Mouse (Mus musculus) stomach, adult 2 months (tissue): Measurements from ENCODE around the gene Gm6020. TPM values are rescaled to one million over a fixed set of nuclear protein-coding genes. Genes with fewer than 3 reads are reported as not detected.

Source experiments
- polyA plus RNA-seq: library from polyadenylated mRNA; depleted of rRNA; stranded (reverse); fragments of >200 nt; gene quantifications from 2 replicates; pipeline ENCODE4 v1.2.3, GENCODE M21; 2012; rRNA removed

Gene Gm6020
- not detected in 2 replicates for polyA plus RNA-seq

DNA sequence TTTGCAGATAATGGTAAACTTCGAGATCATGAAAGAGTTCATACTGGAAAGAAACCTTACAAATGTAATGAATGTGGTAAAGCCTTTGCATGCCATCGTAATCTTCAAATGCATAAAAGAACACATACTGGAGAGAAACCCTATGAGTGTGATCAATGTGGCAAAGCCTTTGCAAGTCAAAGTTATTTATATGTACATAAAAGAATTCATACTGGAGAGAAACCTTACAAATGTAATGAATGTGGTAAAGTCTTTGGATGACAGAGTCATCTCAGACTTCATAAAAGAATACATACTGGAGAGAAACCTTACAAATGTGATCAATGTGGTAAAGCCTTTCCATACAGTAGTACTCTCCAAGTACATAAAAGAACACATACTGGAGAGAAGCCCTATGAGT, at the start of gene Gm6020:
TSS of gene Gm6020 (plus strand) at position 301 of the 400 bp plus-strand sequence.

DNA sequence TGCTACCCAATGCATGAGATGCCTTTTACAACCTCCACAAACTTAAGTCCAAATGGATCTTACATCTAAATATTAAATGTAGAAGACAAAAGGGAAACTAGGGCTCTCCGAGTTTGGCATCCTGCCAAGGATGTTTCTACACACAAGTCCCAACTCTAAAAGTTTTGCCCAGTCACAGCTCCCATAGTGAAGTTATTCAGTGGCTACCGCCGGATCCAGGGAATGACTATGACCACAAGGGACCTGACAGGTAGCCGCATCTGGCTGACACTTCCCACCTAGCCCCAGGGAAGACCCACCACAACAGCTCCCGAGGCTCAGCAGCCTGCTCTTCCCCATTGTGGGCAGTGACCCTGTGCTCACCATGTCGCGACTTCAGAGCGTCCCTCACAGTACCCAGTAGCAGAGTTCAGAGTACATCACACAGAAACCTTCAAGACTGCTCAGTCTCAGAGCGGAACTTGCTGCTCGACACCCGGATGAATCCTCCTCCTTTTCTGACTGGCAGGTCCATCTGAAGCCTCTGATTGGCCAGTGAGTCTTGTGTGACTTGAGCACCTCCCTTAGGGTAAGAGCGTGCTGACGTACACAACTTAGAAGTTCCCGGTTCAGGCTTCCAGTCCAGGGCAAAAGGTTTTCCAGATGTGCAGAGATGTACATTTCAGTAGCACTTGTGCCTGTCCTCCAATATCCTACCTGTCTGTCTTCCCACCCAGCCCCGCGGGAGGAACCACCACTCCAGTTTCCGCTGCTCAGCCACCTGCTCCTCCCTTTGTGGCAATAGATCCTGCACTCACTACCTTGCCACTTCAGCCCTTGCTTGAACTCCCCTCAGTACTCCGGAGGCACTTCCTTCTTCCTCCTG, 43.1 kb upstream of the Gm6020 start, which contains the start of gene Zfp950:
TSS of gene Zfp950 (minus strand) at position 499 of the 865 bp plus-strand sequence.

GRCm38 (mm10) chr19:61175756-61176324, 7.8 kb upstream of the Gm6020 start, which contains the start of gene Gm7102:
Gene Gm7102, minus strand, starts transcription at chr19:61176309.

DNA sequence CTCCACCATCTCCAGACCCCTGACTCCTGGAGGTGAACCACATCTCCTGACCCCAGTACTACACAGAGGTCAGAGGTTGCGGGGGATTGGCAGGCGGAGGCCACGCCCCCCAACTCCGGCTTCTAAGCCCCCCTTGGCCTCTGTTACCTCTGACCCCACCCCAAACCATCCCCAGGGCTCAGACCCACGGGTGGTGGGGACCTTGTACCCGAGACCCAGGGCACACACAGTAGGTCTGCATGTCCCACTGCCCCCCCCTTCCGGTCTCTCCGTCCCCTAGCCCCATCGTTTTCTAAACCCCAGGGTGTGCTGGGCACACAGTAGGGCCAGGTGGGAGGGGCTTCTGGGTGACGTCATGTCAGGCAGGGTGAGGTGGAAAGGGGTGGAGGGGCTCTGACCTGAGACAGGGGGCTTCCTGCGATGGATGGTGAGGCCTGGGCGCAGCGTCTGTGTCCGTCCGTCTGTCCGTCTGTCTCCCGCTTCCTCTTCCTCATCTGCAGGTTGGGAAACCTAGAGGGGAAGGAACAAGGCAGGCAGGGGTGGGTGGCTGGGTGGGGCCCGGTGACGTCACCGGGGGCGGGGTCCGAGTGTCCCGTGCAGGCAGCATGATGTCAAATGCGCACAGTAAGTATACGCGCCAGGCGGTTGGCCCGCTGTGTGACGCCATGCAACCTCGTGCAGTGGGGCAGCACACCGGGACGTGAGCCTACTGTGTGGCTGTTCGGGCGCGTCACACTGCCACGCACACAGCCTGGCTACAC, 44.4 kb downstream of the Gm6020 start, which contains the start of gene Csf2ra:
TSS of gene Csf2ra (minus strand) at position 489 of the 761 bp plus-strand sequence.

Other genes starting within 250 kb of the Gm6020 start
- gene Zfp950, start 43.0 kb upstream of the Gm6020 start, polyA plus RNA-seq = 0.52 and 0.88 TPM in 2 replicates
- not detected in 2 replicates for gene Gm7102, start 7.6 kb upstream of the Gm6020 start, polyA plus RNA-seq
- gene Csf2ra, start 44.5 kb downstream of the Gm6020 start, polyA plus RNA-seq = 55.9 and 109 TPM in 2 replicates
- gene Gm21060, start 113.2 kb downstream of the Gm6020 start, polyA plus RNA-seq = not detected in 2 replicates